Mouse (Mus musculus): Measurements from ENCODE around the gene Hist1h3g.

DNA sequence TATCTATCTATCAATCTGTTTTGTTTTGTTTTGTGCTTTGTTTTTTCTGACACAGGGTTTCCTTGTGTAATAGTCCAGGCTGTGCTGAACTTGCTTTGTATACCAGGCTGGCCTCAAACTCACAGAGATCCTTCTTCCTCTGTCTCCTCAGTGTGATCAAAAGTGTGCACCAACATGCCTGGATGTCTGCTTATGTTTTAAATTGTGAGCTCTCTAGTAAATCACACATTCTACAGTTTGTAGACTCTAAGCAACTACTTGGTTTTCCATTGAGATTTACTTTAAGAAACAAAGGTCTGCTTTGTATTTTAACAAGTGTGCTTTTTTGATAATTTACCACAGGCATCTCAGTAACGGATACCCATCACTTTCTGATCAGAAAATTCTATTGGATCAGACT, 42.6 kb downstream of the Hist1h3g start:
- TF ChIP-seq CTCF (IDR thresholded peaks at IDR 0.05; ENCODE audit: borderline replicate concordance, control insufficient read depth, extremely low read depth, insufficient read depth, low read length, poor library complexity) = no peak
- no peak for TF ChIP-seq POLR2A (IDR thresholded peaks at IDR 0.05; ENCODE audit: control insufficient read depth, extremely low read depth, insufficient read depth, low read length, poor library complexity)
